Mouse (Mus musculus) naive thymus-derived CD4-positive, alpha-beta T cell, adult 2 months (primary cell): ENCODE data around the gene Acoxl.
A peak's percentile ranks its signal among the peaks of the same experiment; 100 is the strongest.

Experiments
- DNase-seq: peaks from one replicate; pipeline ENCODE4 v3.0.0-alpha.2; 2011; ENCODE audit warnings: low read depth

Acoxl gene

DNA sequence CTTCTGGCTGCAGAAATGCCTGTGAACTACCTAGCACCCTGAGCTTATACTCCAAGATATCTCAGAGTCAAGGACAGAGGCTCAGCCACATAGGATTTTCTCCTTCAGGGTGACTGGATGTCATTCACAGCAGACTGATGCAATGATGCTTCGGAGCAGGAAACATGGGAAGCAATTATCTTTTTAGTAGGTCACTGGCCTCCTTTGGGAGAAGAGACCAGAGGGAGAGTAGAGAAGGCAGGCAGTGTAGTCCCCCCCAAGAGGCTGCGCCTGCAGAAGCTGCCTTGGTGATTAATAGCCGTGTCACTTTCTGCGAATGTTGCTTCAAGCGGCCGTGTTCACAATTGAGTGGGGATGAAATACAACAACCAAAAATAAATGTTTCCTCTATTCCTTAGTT is 121.9 kb downstream of the Acoxl start:
- no peak for DNase-seq

DNA sequence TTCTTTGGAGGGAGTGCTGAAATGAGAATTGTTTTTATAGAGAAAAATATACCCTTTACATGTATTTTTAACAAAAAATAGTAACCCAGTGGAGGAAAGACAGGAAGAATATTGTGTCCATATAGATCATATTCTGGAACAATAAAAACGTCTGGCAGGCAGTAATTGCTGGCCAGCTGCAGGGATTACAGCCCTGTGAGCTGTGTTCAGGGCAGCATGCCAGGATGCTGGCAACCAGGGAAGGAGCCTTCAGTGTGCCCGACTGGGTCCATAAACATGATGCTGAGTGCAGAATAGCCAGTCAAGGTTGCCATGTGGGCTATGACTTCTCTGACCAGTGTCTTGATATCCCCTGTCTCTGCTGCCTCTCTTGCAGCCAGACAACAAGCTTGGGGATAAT is 122.5 kb downstream of the Acoxl start:
- no peak for DNase-seq

DNA sequence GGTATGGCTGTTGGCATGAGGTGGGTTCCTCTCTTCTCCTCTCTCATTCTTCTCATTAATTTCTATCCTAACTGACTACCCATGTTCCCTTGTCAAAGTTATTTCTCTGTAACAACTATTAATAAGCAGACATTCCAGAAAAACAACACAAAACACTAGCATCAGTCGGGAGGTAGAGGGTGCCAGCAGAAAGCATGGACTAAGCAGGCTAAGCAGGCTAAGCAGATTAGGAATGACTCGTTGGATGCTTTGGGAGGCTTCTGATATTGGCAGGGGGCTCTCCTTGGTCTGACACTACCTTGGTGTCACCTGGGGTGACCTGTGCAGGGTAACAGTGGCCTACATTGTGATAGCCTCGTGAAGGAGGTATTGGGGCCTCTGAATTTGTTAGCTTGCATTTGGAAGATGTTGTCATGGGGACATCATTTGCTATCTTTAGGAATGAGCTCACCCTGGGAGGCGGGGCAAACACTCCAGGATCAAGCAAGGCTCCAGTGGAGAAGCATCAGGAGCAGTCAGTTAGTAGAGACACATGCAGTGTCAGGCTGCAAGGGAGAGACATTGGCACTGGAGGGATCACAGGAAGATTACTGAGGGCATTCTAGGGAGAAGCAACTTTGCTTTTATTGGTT is 123.2 kb downstream of the Acoxl start:
- DNase-seq, result no peak

DNA sequence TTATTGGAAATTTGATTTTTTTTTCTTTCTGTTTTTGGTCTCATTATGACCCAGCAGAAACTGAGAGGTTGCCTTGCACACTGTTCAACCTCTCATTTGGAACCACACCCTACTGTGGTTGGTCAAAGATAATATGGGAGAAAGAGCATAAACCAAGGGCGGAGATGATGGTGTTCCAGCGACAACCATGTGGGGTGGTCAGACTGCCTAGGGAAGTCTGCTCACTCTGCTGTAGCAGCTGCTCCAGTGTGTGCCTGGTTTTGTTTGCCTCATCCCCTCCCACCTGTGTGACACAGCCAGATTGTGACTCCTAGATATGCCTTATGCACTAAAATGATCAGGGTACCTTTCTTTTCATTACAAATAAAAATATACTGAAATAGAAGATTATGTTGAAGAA is 130.3 kb downstream of the Acoxl start:
- DNase-seq, result no peak

DNA sequence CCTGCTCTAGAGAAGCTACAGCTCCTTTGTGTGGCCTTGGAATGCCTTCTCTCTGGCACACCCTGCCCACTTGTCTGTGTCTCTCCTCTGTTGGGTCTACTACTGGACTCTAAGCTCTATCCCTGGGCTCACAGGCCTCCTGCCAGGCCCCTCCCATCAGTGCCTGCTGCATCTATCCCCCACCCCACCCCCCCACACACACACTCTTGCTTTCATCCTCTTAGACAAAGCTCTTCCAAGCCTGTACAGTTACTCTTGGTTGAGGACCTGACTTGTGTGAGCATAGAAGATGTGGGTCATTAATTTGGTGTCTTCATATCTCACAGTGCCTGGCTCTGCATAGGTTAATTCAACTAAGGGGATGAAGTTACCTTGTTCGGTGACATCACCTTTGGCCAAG is 137.6 kb downstream of the Acoxl start:
- DNase-seq, result no peak

DNA sequence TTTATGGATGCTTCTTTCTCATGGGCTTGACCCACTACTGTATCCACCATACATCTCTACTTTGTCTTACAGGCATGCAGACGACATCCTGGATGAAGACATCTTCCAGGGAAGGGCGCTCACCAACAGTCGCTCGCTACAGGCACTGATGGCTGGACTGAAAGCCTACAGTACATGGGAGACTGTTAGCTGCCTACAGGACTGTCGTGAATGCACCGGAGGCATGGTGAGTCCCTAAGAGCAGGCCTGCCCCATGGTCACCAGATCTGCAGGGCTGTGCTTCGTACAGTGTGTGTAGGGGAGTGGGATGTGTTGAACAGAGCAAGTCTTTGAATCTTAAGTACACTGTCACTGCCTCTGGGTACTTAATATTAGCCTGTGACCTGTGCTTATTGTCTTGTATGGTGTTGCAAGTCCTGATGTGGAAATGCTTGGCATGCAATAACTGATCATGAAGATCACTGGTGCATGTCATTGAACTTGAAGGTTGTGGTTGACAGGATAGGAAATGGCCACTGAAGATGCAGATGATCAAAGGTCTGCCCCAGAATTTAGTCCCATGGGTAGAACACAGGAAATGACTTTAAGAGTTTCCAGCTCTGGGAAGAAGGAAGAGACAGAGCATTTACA is 140.0 kb downstream of the Acoxl start:
- DNase-seq, result no peak

DNA sequence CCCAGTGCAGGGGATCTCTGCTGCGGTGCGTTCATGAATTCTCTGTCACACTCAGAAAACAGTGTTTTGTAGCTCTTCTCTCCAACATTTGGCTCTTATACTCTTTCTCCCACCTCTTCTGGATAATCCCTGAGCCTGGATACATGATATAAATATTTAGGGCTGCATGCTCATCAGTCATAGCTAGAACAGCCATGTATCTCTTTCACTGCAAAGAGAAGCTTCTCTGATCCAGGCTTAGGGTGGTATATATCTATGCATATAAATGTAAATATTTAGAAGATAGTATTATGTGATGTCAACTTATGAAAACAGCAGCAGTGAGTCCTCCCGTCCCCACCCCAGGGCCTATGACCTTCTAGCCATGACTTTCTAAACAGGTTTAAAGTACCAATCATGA is 143.9 kb downstream of the Acoxl start:
- no peak for DNase-seq

DNA sequence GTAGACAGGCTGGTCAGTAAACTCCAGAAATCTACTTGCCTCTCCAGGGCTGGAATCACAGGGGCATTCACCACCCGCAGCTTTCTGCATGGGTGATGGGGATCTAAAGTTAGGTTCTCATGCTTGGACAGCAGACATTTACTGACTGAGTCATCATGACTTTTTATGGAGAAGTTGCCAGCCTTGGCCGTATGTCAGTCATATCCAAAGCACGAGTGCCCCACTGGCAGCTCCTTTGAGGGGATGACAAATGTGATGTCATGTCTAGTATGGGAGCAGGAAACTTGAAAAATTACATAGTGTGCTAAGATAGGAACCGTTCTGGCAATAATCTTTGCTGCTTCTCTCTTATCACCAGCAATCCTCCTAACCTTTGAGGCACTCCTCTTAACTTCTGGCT is 144.6 kb downstream of the Acoxl start:
- no peak for DNase-seq

DNA sequence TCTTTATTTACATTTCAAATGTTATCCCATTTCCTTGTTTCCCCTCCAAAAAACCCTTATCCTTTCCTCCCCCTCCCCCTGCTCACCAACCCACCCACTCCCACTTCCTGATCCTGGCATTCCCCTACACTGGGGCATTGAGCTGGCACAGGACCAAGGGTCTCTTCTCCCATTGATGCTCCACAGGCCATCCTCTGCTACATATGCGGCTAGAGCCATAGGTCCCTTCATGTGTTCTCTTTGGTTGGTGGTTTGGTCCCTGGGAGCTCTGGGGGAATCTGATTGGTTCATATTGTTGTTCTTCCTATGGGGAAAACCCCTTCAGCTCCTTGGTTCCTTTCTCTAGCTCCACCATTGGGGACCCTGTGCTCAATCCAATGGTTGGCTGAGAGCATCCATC is 145.3 kb downstream of the Acoxl start:
- DNase-seq, result no peak

DNA sequence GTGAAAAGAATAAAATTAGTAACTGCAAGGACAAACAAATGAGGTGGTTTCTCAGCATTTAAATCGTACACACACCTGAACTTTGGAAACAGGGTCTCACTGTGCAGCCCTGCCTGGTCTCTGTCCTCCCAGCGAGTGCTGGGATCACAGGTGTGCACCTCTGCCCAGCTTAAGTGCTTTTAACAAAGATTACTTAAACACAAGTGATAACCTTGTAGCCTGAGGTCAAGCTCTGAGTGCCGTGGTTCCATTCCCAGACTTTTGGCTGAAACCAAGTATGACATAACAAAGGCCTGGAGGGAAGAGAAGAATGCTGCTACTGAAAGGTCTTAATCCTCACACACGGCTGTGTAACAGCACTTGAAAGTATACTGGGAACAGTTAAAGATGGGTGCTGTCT is 149.0 kb downstream of the Acoxl start:
- no peak for DNase-seq

DNA sequence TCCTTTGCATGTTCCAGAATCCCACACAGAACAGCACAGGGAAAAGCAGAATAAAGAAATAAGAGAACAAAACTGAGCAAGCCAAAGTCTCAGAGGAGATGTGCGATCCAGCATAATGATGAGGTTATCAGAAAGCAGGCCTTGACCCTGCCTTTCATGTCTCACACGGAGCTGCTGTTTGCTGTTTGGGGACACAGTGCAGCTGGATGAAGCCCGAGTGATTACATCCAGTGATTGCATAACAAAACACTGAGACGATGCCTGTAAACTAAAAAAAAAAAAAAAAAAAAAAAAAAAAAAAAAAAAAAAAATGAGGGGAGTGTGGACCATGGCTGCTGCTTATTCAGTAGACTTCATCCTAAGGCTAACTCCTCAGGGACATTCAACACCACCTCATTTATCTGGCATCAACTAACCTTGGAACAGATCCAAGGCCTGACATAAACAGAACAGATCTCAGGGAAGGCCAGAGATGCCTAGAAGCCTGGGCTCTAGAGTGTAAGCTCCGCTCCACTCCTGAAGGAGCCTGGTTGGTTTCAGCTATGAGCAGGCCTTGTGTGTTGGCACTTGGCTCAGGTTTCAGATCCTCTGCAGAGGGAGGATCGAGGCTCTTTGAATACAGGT is 152.3 kb downstream of the Acoxl start:
- DNase-seq, result no peak

DNA sequence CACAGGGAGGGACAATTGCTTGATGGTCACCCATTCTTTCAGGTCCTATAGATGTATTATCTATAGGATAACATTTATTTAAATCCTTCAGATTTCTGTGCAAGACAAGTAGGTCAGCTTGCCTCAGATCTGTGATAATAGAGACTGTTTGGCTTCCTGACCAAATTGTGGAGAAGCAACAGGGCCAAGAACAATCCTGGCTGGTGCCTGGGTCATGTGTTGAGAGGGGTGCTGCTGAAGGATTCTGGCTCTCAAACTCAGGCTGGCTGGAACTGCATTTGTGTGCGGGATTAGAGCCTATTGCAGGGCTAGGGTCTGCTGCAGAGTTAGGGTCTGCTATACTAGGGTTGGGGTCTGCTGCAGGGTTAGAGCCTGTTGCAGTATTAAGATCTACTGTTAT is 153.0 kb downstream of the Acoxl start:
- DNase-seq, result no peak

DNA sequence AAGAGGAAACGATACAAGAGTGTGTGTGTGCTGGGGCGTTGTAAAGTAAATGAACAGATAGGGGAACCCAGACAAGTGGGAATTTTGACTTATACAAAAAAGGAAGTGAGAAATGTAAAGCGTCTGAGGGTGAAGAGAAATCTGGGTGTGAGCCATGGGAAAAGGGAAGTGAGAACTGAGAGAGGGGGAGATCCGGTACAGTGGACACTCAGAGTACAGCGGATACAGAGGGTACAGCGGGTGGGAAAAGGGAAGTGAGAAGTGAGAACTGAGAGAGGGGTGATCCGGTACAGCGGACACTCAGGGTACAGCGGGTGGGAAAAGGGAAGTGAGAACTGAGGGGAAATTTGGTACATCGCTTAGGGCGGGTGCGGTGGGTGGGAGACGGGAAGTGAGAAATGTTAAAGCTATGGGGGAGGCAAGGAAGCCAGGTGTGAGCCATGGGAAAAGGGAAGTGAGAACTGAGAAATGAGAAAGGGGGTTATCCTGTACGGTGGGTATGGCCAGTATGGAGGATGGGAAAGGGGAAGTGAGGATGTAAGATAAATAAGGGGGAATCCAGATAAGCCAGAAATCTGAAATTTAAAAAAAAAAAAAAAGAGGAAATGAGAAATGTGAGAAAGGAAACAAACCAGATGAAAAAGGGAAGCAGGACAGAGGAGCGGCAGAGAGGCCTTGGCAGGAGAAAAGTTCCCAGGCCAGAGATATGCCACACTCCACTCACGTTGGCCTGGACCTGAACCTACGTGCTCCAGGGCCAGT is 170.2 kb downstream of the Acoxl start:
- no peak for DNase-seq

DNA sequence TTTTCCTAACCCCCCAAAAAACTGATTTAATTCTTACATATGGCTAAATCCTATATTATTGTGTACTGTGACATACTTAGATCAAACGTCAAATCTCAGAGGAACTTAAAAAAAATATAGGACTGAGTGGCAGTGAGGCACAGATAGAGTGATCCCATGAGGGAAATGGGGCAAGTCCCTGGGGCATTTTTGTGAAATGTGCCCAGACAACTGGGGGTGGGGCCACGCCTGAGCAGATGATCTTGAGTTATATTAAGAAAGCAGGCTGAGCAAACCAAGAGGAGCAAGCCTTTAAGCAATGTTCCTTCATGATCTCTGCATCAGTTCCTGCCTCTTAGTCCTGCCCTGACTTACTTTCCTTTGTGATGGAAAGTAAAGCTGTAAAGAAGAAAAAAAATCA is 175.9 kb downstream of the Acoxl start:
- no peak for DNase-seq

DNA sequence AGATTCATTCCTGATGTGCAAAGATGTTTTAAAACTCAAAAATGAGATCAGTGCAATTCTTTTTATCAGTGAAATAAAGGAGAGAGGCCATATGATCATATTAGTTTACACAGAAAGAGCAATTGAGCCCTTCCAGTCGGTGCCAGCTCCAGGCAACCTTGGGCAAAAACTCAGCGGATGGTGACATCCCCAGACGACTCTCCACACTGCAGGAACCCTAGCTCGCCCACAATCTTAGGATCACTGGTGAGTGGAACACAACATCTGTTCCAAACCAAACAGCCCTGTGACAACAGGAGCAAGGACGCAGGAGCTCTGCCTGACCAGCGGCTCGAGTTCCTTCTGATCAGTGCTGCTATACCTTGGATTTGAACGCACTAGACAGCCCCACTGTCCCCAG is 176.9 kb downstream of the Acoxl start:
- DNase-seq, result no peak

DNA sequence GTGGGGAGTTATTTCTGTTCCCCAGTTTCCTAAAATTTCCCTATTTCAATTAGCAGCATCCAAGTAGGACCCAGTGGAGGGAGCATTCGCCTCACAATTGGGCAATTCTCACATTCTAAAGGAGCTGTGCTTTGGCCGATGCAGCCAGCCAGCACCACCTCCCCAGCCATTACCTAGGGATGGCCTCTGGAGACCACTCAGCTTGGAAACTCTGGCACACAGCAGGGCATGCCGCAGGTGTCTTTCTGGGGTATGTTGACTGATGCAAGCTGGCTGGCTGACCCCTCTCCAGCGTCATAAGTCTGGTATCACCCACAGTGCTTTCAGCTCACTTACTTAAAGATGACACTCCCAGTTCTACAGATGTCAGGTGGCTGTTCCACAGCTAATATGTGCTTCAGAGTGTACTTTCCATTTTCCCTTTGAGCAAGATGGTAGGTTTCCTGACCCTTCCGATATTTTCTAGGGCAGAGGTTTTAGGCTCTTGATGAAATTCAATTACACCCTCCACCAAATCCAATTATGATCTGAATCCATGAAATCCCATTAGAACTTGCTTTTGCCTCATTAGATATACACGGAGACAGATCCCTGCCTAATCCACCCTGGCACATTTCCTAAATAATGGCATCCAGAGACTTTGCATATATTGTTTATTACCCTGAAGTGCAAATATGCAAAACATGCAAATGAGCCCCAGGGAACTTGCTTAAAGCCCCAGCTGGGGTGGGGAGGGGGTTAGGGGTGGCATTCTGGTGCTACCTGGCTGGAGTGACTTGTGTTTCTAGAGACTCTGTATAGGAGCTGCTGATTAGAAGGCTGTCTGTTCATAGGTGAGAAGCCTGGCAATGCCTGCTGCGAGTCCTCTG is 181.6 kb downstream of the Acoxl start:
- DNase-seq, result no peak

DNA sequence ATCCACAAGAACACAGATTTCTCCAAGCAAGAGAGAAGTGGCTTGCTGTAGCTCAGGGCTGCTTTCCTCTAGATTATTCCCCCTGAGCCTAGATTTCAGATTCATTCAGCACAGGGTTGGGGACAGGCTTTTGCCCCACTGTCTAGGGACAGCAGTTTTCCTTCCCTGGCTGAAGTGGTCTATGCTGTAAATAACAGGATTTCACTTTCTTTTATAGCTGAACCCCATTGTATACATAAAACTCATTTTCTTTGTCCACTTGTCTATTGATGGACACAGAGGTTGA is 182.2 kb downstream of the Acoxl start:
- no peak for DNase-seq

DNA sequence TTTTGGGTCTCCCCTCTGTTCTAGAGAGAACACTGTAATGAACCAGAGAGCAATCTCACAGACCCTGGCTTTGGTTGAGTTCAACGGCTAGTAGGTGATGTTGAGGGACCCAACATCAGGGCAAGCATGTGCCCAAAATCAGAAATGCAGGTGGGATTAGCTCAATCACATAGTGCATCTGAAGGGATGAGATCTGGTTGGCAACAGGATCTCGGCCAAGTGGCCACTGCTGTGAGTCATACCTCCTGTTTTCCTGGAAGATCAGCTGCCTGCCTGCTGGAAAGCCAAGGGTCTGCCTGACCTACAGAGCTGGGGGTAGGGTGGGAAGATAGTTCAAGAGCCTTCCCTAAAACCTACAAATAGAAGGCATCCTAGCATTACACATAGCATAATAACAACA is 185.2 kb downstream of the Acoxl start:
- DNase-seq, result no peak

DNA sequence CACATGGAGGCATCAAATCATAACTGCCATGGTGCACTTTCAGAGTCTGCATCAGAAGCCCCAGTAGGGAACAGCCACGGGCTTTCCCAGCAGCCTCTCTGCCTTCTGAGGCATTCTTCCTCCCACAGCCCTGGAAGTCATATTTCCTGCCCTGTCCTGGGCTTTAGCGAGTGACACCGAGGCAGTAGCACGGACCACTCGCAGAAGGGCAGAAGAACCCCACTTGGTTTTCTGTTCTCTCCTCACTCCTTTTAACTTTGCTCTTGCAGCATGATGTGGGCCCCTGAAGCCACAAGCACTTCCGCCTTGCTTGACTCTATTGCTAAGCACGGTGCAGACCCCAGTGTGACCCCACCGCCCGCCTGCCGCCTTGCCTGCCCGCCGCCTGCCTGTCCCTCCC is 189.0 kb downstream of the Acoxl start:
- peak; percentile 43 for DNase-seq

DNA sequence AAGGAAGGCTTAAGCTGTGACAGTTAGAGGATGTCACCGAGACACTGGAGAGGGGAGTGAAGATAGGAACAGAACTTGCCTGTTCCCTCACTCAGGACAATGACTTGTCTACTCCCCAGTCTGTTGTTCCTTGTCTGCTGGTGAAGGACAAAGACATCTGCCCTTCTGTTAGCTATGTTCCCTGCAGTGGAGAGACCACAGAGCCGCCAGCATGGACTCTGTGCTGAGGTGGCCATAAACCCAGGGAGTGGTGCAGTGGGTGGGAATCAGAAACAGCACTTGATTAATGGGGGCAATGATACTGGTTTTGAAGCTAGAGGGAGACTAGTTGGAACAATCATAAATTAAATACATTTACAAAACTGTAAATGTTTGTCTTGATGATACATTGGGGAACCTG is 191.3 kb downstream of the Acoxl start:
- no peak for DNase-seq

DNA sequence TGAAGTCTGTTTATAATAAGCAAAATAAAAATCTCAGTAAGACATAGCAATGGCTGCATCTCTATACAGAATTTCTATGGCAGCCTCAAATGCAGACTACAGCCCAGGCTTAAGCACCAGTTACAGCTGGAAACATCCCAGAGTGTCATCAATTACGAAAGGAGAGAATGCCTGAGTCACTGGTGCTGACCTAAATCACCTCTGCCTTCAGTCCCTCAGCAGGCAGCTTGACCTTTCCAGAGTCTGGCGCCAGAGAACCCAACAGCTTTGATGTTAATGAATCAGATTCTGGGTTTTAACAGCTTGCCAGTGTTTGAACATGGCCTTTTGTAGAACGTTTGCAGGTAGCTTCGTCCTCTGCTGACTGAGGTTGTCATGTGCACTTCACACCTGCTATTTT is 193.4 kb downstream of the Acoxl start:
- DNase-seq, result no peak

DNA sequence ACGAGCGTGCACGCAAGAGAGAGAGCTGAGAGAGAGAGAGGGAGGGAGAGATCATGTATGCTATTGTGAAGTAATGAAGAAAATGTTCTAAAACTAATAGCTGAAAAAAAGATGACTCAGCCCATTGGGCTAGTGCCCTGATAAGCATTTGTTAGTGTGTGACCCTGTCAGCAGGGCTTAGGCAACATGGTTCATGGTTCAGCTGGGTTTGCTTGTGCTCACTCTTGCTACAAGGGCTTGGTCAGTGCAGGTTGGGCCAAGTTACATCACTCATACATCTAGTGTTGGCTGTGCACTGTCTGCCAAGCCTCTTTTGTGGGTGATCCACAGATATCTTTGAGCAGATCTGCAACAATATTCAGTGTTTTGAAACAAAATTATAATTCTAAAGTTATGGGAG is 194.8 kb downstream of the Acoxl start:
- DNase-seq, result no peak
